Mouse (Mus musculus): ENCODE results near the gene H2-K1. TPM values are rescaled to one million over a fixed set of nuclear protein-coding genes. Genes with fewer than 3 reads are reported as not detected.

H2-K1 gene
- polyA plus RNA-seq, 1 experiment from 2014 or later: 100 TPM

- Histone ChIP-seq H3K4me1 (ENCODE audit: control insufficient read depth, insufficient read depth, low read length) (no peaks in the 10 kb centered on the region), H3K36me3 (ENCODE audit: control insufficient read depth, insufficient read depth) (peaks cover 12% of the 10 kb centered on the region; the same call in 1 of the 2 replicates), H3K9ac (ENCODE audit: low read length) (no peak overlapping the region), H3K9me3 (replicated peaks; ENCODE audit: control insufficient read depth, low read length) (peaks cover 8% of the 10 kb centered on the region), H3K27ac (ENCODE audit: low read length) (no peak overlapping the region), H3K4me2 (ENCODE audit: low read depth, low read length) (no peak overlapping the region), H3K27me3 (ENCODE audit: control insufficient read depth, insufficient read depth, low read length) (no peaks in the 10 kb centered on the region), H3K4me3 (ENCODE audit: low read length) (no peak overlapping the region)
- ATAC-seq (replicated peaks; ENCODE audit: extremely low read depth, insufficient read depth, low FRiP score): no peak
- 85% methylated on average over 16 of the region's 16 CpGs for WGBS
Observed at GRCm38 (mm10) chr17:33965846-33966550, 34.1 kb downstream of the H2-K1 start.

GRCm38 (mm10) chr17:33965082-33965845 is 34.9 kb downstream of the H2-K1 start:
- Histone ChIP-seq H3K9ac (ENCODE audit: low read length) (no peak overlapping the region), H3K4me3 (ENCODE audit: low read length) (no peak overlapping the region), H3K27me3 (ENCODE audit: control insufficient read depth, insufficient read depth, low read length) (no peaks in the 10 kb centered on the region), H3K36me3 (ENCODE audit: control insufficient read depth, insufficient read depth) (peaks cover 15% of the 10 kb centered on the region; the same call in 1 of the 2 replicates), H3K4me1 (ENCODE audit: control insufficient read depth, insufficient read depth, low read length) (no peaks in the 10 kb centered on the region), H3K27ac (ENCODE audit: low read length) (no peak overlapping the region), H3K9me3 (replicated peaks; ENCODE audit: control insufficient read depth, low read length) (peaks cover 7% of the 10 kb centered on the region), H3K4me2 (ENCODE audit: low read depth, low read length) (no peak overlapping the region)
- no peak for ATAC-seq (replicated peaks; ENCODE audit: extremely low read depth, insufficient read depth, low FRiP score)
- 90% methylated on average over 17 of the region's 17 CpGs for WGBS

GRCm38 (mm10) chr17:33962876-33963275 is 37.3 kb downstream of the H2-K1 start:
- no peak for ATAC-seq (replicated peaks; ENCODE audit: extremely low read depth, insufficient read depth, low FRiP score)
- Histone ChIP-seq H3K4me2 (ENCODE audit: low read depth, low read length) (no peak overlapping the region), H3K27me3 (ENCODE audit: control insufficient read depth, insufficient read depth, low read length) (no peaks in the 10 kb centered on the region), H3K9ac (ENCODE audit: low read length) (no peak overlapping the region), H3K27ac (ENCODE audit: low read length) (no peak overlapping the region), H3K9me3 (replicated peaks; ENCODE audit: control insufficient read depth, low read length) (no peaks in the 10 kb centered on the region), H3K4me1 (ENCODE audit: control insufficient read depth, insufficient read depth, low read length) (no peaks in the 10 kb centered on the region), H3K36me3 (ENCODE audit: control insufficient read depth, insufficient read depth) (peaks cover 27% of the 10 kb centered on the region), H3K4me3 (ENCODE audit: low read length) (no peak overlapping the region)
- WGBS: 85% methylated on average over 7 of the region's 7 CpGs

GRCm38 (mm10) chr17:33959948-33960347 is 40.2 kb downstream of the H2-K1 start:
- no peak for ATAC-seq (replicated peaks; ENCODE audit: extremely low read depth, insufficient read depth, low FRiP score)
- H3K27me3 ChIP-seq (ENCODE audit: control insufficient read depth, insufficient read depth, low read length): no peaks in the 10 kb centered on the region
- H3K27ac ChIP-seq (ENCODE audit: low read length): no peak overlapping the region
- no peak overlapping the region for H3K4me3 ChIP-seq (ENCODE audit: low read length)
- peaks cover 6% of the 10 kb centered on the region for H3K4me1 ChIP-seq (ENCODE audit: control insufficient read depth, insufficient read depth, low read length)
- no peaks in the 10 kb centered on the region for H3K9me3 ChIP-seq (replicated peaks; ENCODE audit: control insufficient read depth, low read length)
- H3K9ac ChIP-seq (ENCODE audit: low read length): no peak overlapping the region
- no peak overlapping the region for H3K4me2 ChIP-seq (ENCODE audit: low read depth, low read length)
- 89% methylated on average over 15 of the region's 15 CpGs for WGBS
- H3K36me3 ChIP-seq (ENCODE audit: control insufficient read depth, insufficient read depth): peaks cover 27% of the 10 kb centered on the region

- 91% methylated on average over 13 of the region's 13 CpGs for WGBS
- no peak for ATAC-seq (replicated peaks; ENCODE audit: extremely low read depth, insufficient read depth, low FRiP score)
- H3K27ac ChIP-seq (ENCODE audit: low read length): no peak overlapping the region
- no peak overlapping the region for H3K4me2 ChIP-seq (ENCODE audit: low read depth, low read length)
- no peak overlapping the region for H3K9ac ChIP-seq (ENCODE audit: low read length)
- no peaks in the 10 kb centered on the region for H3K9me3 ChIP-seq (replicated peaks; ENCODE audit: control insufficient read depth, low read length)
- H3K36me3 ChIP-seq (ENCODE audit: control insufficient read depth, insufficient read depth): peaks cover 30% of the 10 kb centered on the region
- no peaks in the 10 kb centered on the region for H3K27me3 ChIP-seq (ENCODE audit: control insufficient read depth, insufficient read depth, low read length)
- H3K4me3 ChIP-seq (ENCODE audit: low read length): no peak overlapping the region
- H3K4me1 ChIP-seq (ENCODE audit: control insufficient read depth, insufficient read depth, low read length): peaks cover 12% of the 10 kb centered on the region
Observed at GRCm38 (mm10) chr17:33959135-33959534, 41.0 kb downstream of the H2-K1 start.

GRCm38 (mm10) chr17:33958451-33958850 is 41.7 kb downstream of the H2-K1 start:
- H3K36me3 ChIP-seq (ENCODE audit: control insufficient read depth, insufficient read depth): peaks cover 37% of the 10 kb centered on the region
- 92% methylated on average over 11 of the region's 11 CpGs for WGBS
- H3K27me3 ChIP-seq (ENCODE audit: control insufficient read depth, insufficient read depth, low read length): no peaks in the 10 kb centered on the region

GRCm38 (mm10) chr17:33957493-33957892 is 42.7 kb downstream of the H2-K1 start:
- H3K27ac ChIP-seq (ENCODE audit: low read length): no peak overlapping the region
- H3K4me3 ChIP-seq (ENCODE audit: low read length): no peak overlapping the region
- peaks cover 28% of the 10 kb centered on the region for H3K4me1 ChIP-seq (ENCODE audit: control insufficient read depth, insufficient read depth, low read length)
- H3K27me3 ChIP-seq (ENCODE audit: control insufficient read depth, insufficient read depth, low read length): no peaks in the 10 kb centered on the region
- H3K36me3 ChIP-seq (ENCODE audit: control insufficient read depth, insufficient read depth): peaks cover 37% of the 10 kb centered on the region
- H3K9ac ChIP-seq (ENCODE audit: low read length): no peak overlapping the region
- no peak overlapping the region for H3K4me2 ChIP-seq (ENCODE audit: low read depth, low read length)
- whole genome bisulfite sequencing: 85% methylated on average over 6 of the region's 6 CpGs
- no peaks in the 10 kb centered on the region for H3K9me3 ChIP-seq (replicated peaks; ENCODE audit: control insufficient read depth, low read length)
- ATAC-seq (replicated peaks; ENCODE audit: extremely low read depth, insufficient read depth, low FRiP score): no peak

More at GRCm38 (mm10) chr17:33958451-33958850, 41.7 kb downstream of the H2-K1 start:
- Histone ChIP-seq H3K4me1 (ENCODE audit: control insufficient read depth, insufficient read depth, low read length) (peaks cover 19% of the 10 kb centered on the region), H3K27ac (ENCODE audit: low read length) (no peak overlapping the region), H3K9me3 (replicated peaks; ENCODE audit: control insufficient read depth, low read length) (no peaks in the 10 kb centered on the region), H3K9ac (ENCODE audit: low read length) (no peak overlapping the region), H3K4me3 (ENCODE audit: low read length) (no peak overlapping the region), H3K4me2 (ENCODE audit: low read depth, low read length) (no peak overlapping the region)
- ATAC-seq (replicated peaks; ENCODE audit: extremely low read depth, insufficient read depth, low FRiP score): no peak

- Histone ChIP-seq H3K4me1 (ENCODE audit: control insufficient read depth, insufficient read depth, low read length) (peaks cover 39% of the 10 kb centered on the region), H3K4me2 (ENCODE audit: low read depth, low read length) (peak overlapping the region; percentile 78), H3K4me3 (ENCODE audit: low read length) (peak overlapping the region; percentile 99), H3K27me3 (ENCODE audit: control insufficient read depth, insufficient read depth, low read length) (no peaks in the 10 kb centered on the region), H3K9ac (ENCODE audit: low read length) (peak overlapping the region; percentile 89), H3K27ac (ENCODE audit: low read length) (peak overlapping the region; percentile 95), H3K9me3 (replicated peaks; ENCODE audit: control insufficient read depth, low read length) (no peaks in the 10 kb centered on the region), H3K36me3 (ENCODE audit: control insufficient read depth, insufficient read depth) (peaks cover 42% of the 10 kb centered on the region)
- WGBS: 7% methylated on average over 10 of the region's 10 CpGs
- ATAC-seq (replicated peaks; ENCODE audit: extremely low read depth, insufficient read depth, low FRiP score): no peak
Observed at GRCm38 (mm10) chr17:33956336-33956735, 43.8 kb downstream of the H2-K1 start.
